ENCODE assay signal across 20 mouse cellular contexts in genomic region chr1:69457471-69457870, GRCm38 (mm10).
"Had no signal": no experiment of that assay in that cellular context is flagged by ENCODE, and none has a peak within 500 bp of the region (broad histone marks: within the 10 kb centered on the region; RNA-seq: fewer than 3 reads in every experiment).

No protein-coding gene starts in this region.

- ATAC-seq: liver, embryonic 12.5 days had no signal

- H3K27me3 ChIP-seq: kidney, embryonic 15.5 days; liver, embryonic 12.5 days; liver, embryonic 15.5 days; lung, embryonic 15.5 days; megakaryocyte, embryonic 14.5 days had no signal

- DNase-seq: kidney, adult 11 months; kidney, adult 8-10 months; kidney, postnatal 10 days; kidney, postnatal 36 days; layer of hippocampus, postnatal 36 days; lung, adult 18-20 months; lung, postnatal 10 days; lung, postnatal 36 days; midbrain, embryonic 14.5 days; right cerebral cortex, adult 18-20 months; right cerebral cortex, postnatal 25 days; spleen, adult 18-20 months; thymus, postnatal 36 days had no signal

- H3K4me2 ChIP-seq: kidney, embryonic 15.5 days; liver, embryonic 12.5 days; liver, embryonic 15.5 days; lung, embryonic 15.5 days had no signal

- H3K4me3 ChIP-seq: kidney, embryonic 15.5 days; left cerebral cortex, adult 2 months; liver, embryonic 12.5 days; liver, embryonic 15.5 days; lung, embryonic 15.5 days; megakaryocyte, embryonic 14.5 days; midbrain, embryonic 10.5 days had no signal

- H3K9ac ChIP-seq: kidney, embryonic 15.5 days; liver, embryonic 12.5 days; liver, embryonic 15.5 days; lung, embryonic 15.5 days had no signal

- H3K4me1 ChIP-seq: kidney, embryonic 15.5 days; liver, embryonic 12.5 days; liver, embryonic 15.5 days; lung, embryonic 15.5 days; midbrain, embryonic 10.5 days had no signal

- H3K36me3 ChIP-seq: kidney, embryonic 15.5 days; liver, embryonic 12.5 days; liver, embryonic 15.5 days; lung, embryonic 15.5 days; midbrain, embryonic 10.5 days had no signal

- H3K9me3 ChIP-seq: kidney, embryonic 15.5 days; liver, embryonic 12.5 days; liver, embryonic 15.5 days; lung, embryonic 15.5 days; megakaryocyte, embryonic 14.5 days; midbrain, embryonic 10.5 days had no signal

- H3K27ac ChIP-seq: kidney, embryonic 15.5 days; left cerebral cortex, adult 2 months; liver, embryonic 12.5 days; liver, embryonic 15.5 days; lung, embryonic 15.5 days; midbrain, embryonic 10.5 days had no signal
